Mouse (Mus musculus): Measurements from ENCODE around the gene Dmrtc1b.
"Not testable (repeated sequence)": the region's sequence is repeated elsewhere in the genome, so short reads cannot be mapped to it uniquely, and the experiment has no call there.

Gene Dmrtc1b

GRCm38 (mm10) chrX:102707535-102707934, at the start of gene Dmrtc1b, which contains the start of gene Gm9112:
Gene Dmrtc1b, plus strand, starts transcription at chrX:102707865.
Gene Gm9112, minus strand, starts transcription at chrX:102707635.
- not testable (repeated sequence) for DNase-seq (ENCODE audit: low spot score in 2 of 2)

- peak in 1 of 2 experiments; percentile 6 for DNase-seq (ENCODE audit: low spot score in 2 of 2)
Observed at GRCm38 (mm10) chrX:102660712-102661111, 47.0 kb upstream of the Dmrtc1b start.

- DNase-seq (ENCODE audit: low spot score in 2 of 2), result no peak
Observed at GRCm38 (mm10) chrX:102666641-102667040, 41.0 kb upstream of the Dmrtc1b start.

- not testable (repeated sequence) for DNase-seq (ENCODE audit: low spot score in 2 of 2)
Observed at GRCm38 (mm10) chrX:102684706-102685105, 23.0 kb upstream of the Dmrtc1b start.

- not testable (repeated sequence) for DNase-seq (ENCODE audit: low spot score in 2 of 2)
Observed at GRCm38 (mm10) chrX:102686872-102687271, 20.8 kb upstream of the Dmrtc1b start, which contains the start of gene Gm3880. Gene Gm3880, minus strand, starts transcription at chrX:102686972.

- DNase-seq (ENCODE audit: low spot score in 2 of 2), result peak; percentile 0 to 5
Observed at GRCm38 (mm10) chrX:102689252-102689651, 18.4 kb upstream of the Dmrtc1b start.

- DNase-seq (ENCODE audit: low spot score in 2 of 2), result not testable (repeated sequence)
Observed at GRCm38 (mm10) chrX:102700636-102701035, 7.0 kb upstream of the Dmrtc1b start.

GRCm38 (mm10) chrX:102724226-102724625, 16.6 kb downstream of the Dmrtc1b start:
- DNase-seq (ENCODE audit: low spot score in 2 of 2), result not testable (repeated sequence)

Data from urinary bladder, postnatal 36 days (tissue).